Mouse (Mus musculus) testis, adult 2 months (tissue): ENCODE results near the gene Dclk2.

Experiments used
- CTCF ChIP-seq: fragments of 200-500 bp; IDR thresholded peaks from 2 replicates; pipeline ENCODE4 v1.5.1; 2012; ENCODE audit warnings: low read depth, mild to moderate bottlenecking, inconsistent platforms, low read length, moderate library complexity; ENCODE audit not compliant: control insufficient read depth, insufficient read depth, insufficient replicate concordance
- POLR2A ChIP-seq: fragments of 200-500 bp; IDR thresholded peaks from 2 replicates; pipeline ENCODE4 v1.6.1; 2012; ENCODE audit warnings: low read depth, mild to moderate bottlenecking, inconsistent platforms, low read length, moderate library complexity; ENCODE audit not compliant: control insufficient read depth

DNA sequence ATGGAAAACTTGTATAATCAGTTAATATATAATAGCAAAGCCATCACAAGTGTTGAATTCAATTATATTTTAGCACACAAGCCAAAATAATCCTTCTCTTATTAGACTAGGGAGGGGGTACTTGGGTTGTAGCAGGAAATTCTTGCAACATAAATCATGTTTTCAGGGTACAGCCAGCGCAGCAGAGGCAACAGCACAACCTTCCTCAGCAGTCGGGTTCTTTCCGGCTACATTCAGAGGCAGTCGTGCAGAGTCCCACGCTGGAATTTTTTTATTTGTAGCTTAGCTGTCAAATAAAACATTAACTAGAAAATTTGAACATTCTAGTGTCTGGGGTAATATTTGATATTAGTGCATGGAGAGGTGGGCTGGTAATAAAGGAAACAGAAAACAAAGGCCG is 166.5 kb downstream of the Dclk2 start:
- no peak for TF ChIP-seq POLR2A
- no peak for TF ChIP-seq CTCF
